Mouse (Mus musculus) spleen, adult 2 months (tissue): ENCODE data around the gene Olfr1425. TPM values are rescaled to one million over a fixed set of nuclear protein-coding genes. Genes with fewer than 3 reads are reported as not detected.
"Not testable (repeated sequence)": the region's sequence is repeated elsewhere in the genome, so short reads cannot be mapped to it uniquely, and the experiment has no call there.

Source experiments
- DNase-seq, 2 experiments: peaks; one replicate each; pipeline versions ENCODE4 v3.0.0 to v3.0.0-alpha.2; 2012 to 2021; ENCODE audit warnings: low spot score in 2 of 2, low read depth in 1 of 2
- H3K27ac ChIP-seq: fragments of 200-500 bp; 2 replicates; pipeline ENCODE4 v1.5.1; 2012; ENCODE audit warnings: low read length, inconsistent platforms; ENCODE audit not compliant: insufficient read depth
- H3K27me3 ChIP-seq: fragments of 200-500 bp; 2 replicates; pipeline ENCODE4 v1.6.1; 2012; ENCODE audit warnings: mild to moderate bottlenecking, moderate library complexity, low read length, inconsistent platforms; ENCODE audit not compliant: control insufficient read depth, insufficient read depth
- H3K36me3 ChIP-seq: fragments of 200-500 bp; 2 replicates; pipeline ENCODE4 v1.6.1; 2012; ENCODE audit warnings: mild to moderate bottlenecking, low read length, inconsistent platforms; ENCODE audit not compliant: control insufficient read depth, insufficient read depth
- H3K4me1 ChIP-seq: fragments of 200-500 bp; 2 replicates; pipeline ENCODE4 v1.6.1; 2011; ENCODE audit warnings: inconsistent platforms; ENCODE audit not compliant: control insufficient read depth, insufficient read depth, insufficient read length
- H3K4me3 ChIP-seq: fragments of 200-500 bp; 2 replicates; pipeline ENCODE4 v1.5.1; 2011; ENCODE audit warnings: mild to moderate bottlenecking, inconsistent platforms; ENCODE audit not compliant: insufficient read depth, insufficient read length; ENCODE audit errors: extremely low read depth
- CTCF ChIP-seq: fragments of 200-500 bp; IDR thresholded peaks from 2 replicates; pipeline ENCODE4 v1.5.1; 2011; ENCODE audit warnings: mild to moderate bottlenecking, inconsistent platforms; ENCODE audit not compliant: insufficient read depth, insufficient read length, insufficient replicate concordance; ENCODE audit errors: extremely low read depth
- POLR2A ChIP-seq: fragments of 200-500 bp; IDR thresholded peaks from 2 replicates; pipeline ENCODE4 v1.6.1; 2011; ENCODE audit warnings: low read depth, low read length, inconsistent platforms
- WGBS: fragments of 180-500 bp; shearing (Covaris S2); methylation state at CpG from one replicate; pipeline ENCODE4 v1.1.7; 2018; 5-methylcytosine and 5-hydroxymethylcytosine counted together
- polyA plus RNA-seq: library from polyadenylated mRNA; depleted of rRNA; stranded (reverse); fragments of >200 nt; gene quantifications from 2 replicates; pipeline ENCODE4 v1.2.3, GENCODE M21; 2012; rRNA removed

Gene Olfr1425
- not detected in 2 replicates for polyA plus RNA-seq

- not testable (repeated sequence) for H3K36me3 ChIP-seq, DNase-seq, H3K27me3 ChIP-seq, H3K4me3 ChIP-seq, H3K27ac ChIP-seq, H3K4me1 ChIP-seq
- 89% methylated on average over 4 of the region's 4 CpGs for WGBS
These were observed at the start of gene Olfr1425 for GRCm38 (mm10) chr19:12077631-12078030. Olfr1425 (minus strand) TSS chr19:12077731.

- Histone ChIP-seq H3K4me1 (no peaks in the 10 kb centered on the region), H3K27me3 (no peaks in the 10 kb centered on the region), H3K4me3 (no peak within 1 kb of the TSS), H3K27ac (no peak within 1 kb of the TSS), H3K36me3 (no peaks in the 10 kb centered on the region)
- DNase-seq: no peak
- no peak for TF ChIP-seq POLR2A
- TF ChIP-seq CTCF: no peak
- 75% methylated on average over 3 of the region's 3 CpGs for WGBS
These were observed 45.6 kb upstream of the Olfr1425 start, which contains the start of gene Olfr76 for GRCm38 (mm10) chr19:12123103-12123502. Olfr76 (minus strand) TSS chr19:12123203.

- no peak overlapping the region for H3K27ac ChIP-seq
- no peaks in the 10 kb centered on the region for H3K4me1 ChIP-seq
- DNase-seq: no peak
- no peaks in the 10 kb centered on the region for H3K36me3 ChIP-seq
- TF ChIP-seq POLR2A (no peak), CTCF (no peak)
- H3K4me3 ChIP-seq: no peak overlapping the region
- 88% methylated on average over 3 of the region's 3 CpGs for WGBS
- H3K27me3 ChIP-seq: no peaks in the 10 kb centered on the region
These were observed 38.9 kb upstream of the Olfr1425 start for GRCm38 (mm10) chr19:12116464-12116863.

- Histone ChIP-seq H3K27me3 (no peaks in the 10 kb centered on the region), H3K4me1 (no peaks in the 10 kb centered on the region), H3K36me3 (no peaks in the 10 kb centered on the region), H3K4me3 (no peak within 1 kb of the TSS), H3K27ac (no peak within 1 kb of the TSS)
- 76% methylated on average over 1 of the region's 1 CpGs for WGBS
- DNase-seq: no peak
- TF ChIP-seq CTCF (no peak), POLR2A (no peak)
These were observed 38.3 kb upstream of the Olfr1425 start, which contains the start of gene Olfr1428 for GRCm38 (mm10) chr19:12115797-12116196. Olfr1428 (minus strand) TSS chr19:12115897.

GRCm38 (mm10) chr19:12113807-12114206, 36.3 kb upstream of the Olfr1425 start:
- 57% methylated on average over 1 of the region's 1 CpGs for WGBS
- Histone ChIP-seq H3K36me3 (no peaks in the 10 kb centered on the region), H3K4me1 (no peaks in the 10 kb centered on the region), H3K27ac (no peak overlapping the region), H3K4me3 (no peak overlapping the region), H3K27me3 (no peaks in the 10 kb centered on the region)
- DNase-seq: no peak
- TF ChIP-seq POLR2A: no peak
- no peak for TF ChIP-seq CTCF

- H3K27ac ChIP-seq: no peak overlapping the region
These were observed 27.0 kb upstream of the Olfr1425 start for GRCm38 (mm10) chr19:12104541-12104940.

GRCm38 (mm10) chr19:12103234-12103633, 25.7 kb upstream of the Olfr1425 start, which contains the start of gene Olfr1427:
Olfr1427 (minus strand) TSS chr19:12103334.
- Histone ChIP-seq H3K4me1 (no peaks in the 10 kb centered on the region), H3K27me3 (no peaks in the 10 kb centered on the region), H3K27ac (no peak within 1 kb of the TSS), H3K4me3 (no peak within 1 kb of the TSS), H3K36me3 (no peaks in the 10 kb centered on the region)
- TF ChIP-seq CTCF: no peak
- no peak for TF ChIP-seq POLR2A
- 97% methylated on average over 2 of the region's 2 CpGs for WGBS
- no peak for DNase-seq

More at GRCm38 (mm10) chr19:12104541-12104940, 27.0 kb upstream of the Olfr1425 start:
- no peak for DNase-seq
- 46% methylated on average over 1 of the region's 1 CpGs for WGBS
- Histone ChIP-seq H3K4me3 (no peak overlapping the region), H3K4me1 (no peaks in the 10 kb centered on the region), H3K27me3 (no peaks in the 10 kb centered on the region), H3K36me3 (no peaks in the 10 kb centered on the region)
- TF ChIP-seq POLR2A (no peak), CTCF (no peak)
